Mouse (Mus musculus) limb, embryonic 13.5 days (tissue): ENCODE results near the gene Hoxd4. TPM values are rescaled to one million over a fixed set of nuclear protein-coding genes. Genes with fewer than 3 reads are reported as not detected.

Experiments
- ATAC-seq: fragments of 200-750 bp; cut with Nextera tagmentation; 2 replicates; pipeline ENCODE4 v1.8.0; 2017; ENCODE audit warnings: low read depth, moderate number of reproducible peaks, moderate TSS enrichment; ENCODE audit not compliant: low FRiP score
- H3K27ac ChIP-seq: fragments of 300-500 bp; sonication (generic); 2 replicates; pipeline ENCODE4 v1.5.1; 2015; ENCODE audit warnings: inconsistent platforms, mild to moderate bottlenecking, moderate library complexity
- H3K27me3 ChIP-seq: fragments of 300-500 bp; sonication (generic); 2 replicates; pipeline ENCODE4 v1.6.1; 2015; ENCODE audit warnings: mild to moderate bottlenecking, inconsistent platforms
- H3K36me3 ChIP-seq: fragments of 300-500 bp; sonication (generic); 2 replicates; pipeline ENCODE4 v1.6.1; 2015; ENCODE audit warnings: inconsistent platforms, mild to moderate bottlenecking, moderate library complexity
- H3K4me1 ChIP-seq: fragments of 300-500 bp; sonication (generic); 2 replicates; pipeline ENCODE4 v1.6.1; 2015; ENCODE audit warnings: inconsistent platforms
- H3K4me2 ChIP-seq: fragments of 300-500 bp; sonication (generic); replicated peaks from 2 replicates; pipeline ENCODE4 v1.6.1; 2015; ENCODE audit warnings: inconsistent platforms, mild to moderate bottlenecking, moderate library complexity
- H3K4me3 ChIP-seq: fragments of 300-500 bp; sonication (generic); 2 replicates; pipeline ENCODE4 v1.5.1; 2015; ENCODE audit warnings: moderate library complexity, mild to moderate bottlenecking, inconsistent platforms
- H3K9ac ChIP-seq: fragments of 300-500 bp; sonication (generic); 2 replicates; pipeline ENCODE4 v1.6.1; 2015; ENCODE audit warnings: mild to moderate bottlenecking, inconsistent platforms
- H3K9me3 ChIP-seq: fragments of 300-500 bp; sonication (generic); 2 replicates; pipeline ENCODE4 v1.6.1; 2016; ENCODE audit warnings: inconsistent platforms
- WGBS: fragments of 180-500 bp; shearing (Covaris S2); methylation state at CpG from one replicate; pipeline ENCODE4 v1.1.7; 2015; 5-methylcytosine and 5-hydroxymethylcytosine counted together
- polyA plus RNA-seq: library from polyadenylated mRNA; unstranded; fragments of >200 nt; fragmentation: Nextera tagmentation; extraction: Ambion mirVana; gene quantifications from 2 replicates; pipeline ENCODE4 v1.2.1, GENCODE M21; 2015

The Hoxd4 gene
- polyA plus RNA-seq, 1 experiment from 2014 or later = 0.55 TPM

DNA sequence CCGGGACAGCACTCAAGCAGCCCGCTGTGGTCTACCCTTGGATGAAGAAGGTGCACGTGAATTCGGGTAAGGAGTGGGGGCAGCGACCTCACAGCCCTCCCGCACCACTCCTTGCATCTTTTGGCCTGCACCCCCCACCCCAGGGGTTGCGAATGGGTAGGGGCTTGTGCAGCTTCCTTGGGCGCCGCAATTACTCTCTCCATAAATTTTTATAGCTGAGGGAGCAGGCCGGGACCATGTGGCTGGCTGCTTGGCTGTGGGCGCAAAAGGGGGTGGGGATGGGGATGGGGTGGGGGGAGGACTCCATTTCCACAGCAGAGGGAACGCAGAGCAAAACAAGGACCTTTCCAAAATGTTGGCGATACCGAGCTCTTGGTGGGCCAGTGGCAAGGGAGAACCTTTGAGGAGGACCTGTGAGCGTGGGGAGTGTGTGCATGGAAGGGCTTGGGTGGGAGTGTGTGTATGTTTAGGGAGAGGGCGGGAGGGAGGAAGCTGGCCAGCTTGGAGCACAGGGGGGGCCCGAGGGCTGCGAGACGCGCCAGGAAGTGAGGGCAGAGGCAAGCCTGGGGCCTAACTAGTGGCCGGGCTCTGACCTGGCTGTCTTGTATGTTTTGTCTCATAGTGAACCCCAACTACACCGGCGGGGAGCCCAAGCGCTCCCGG lies 16.0 kb downstream of the Hoxd4 start:
- Histone ChIP-seq H3K4me3 (peak overlapping the region; percentile 38), H3K4me1 (peaks cover 18% of the 10 kb centered on the region), H3K27ac (no peak overlapping the region), H3K27me3 (peaks cover 98% of the 10 kb centered on the region), H3K36me3 (no peaks in the 10 kb centered on the region), H3K9me3 (no peaks in the 10 kb centered on the region), H3K9ac (peak overlapping the region; percentile 53), H3K4me2 (peak overlapping the region; percentile 66)
- 8% methylated on average over 25 of the region's 25 CpGs for WGBS
- ATAC-seq = no peak

- no peak for ATAC-seq
- no peak overlapping the region for H3K4me3 ChIP-seq
- WGBS = 34% methylated on average over 13 of the region's 13 CpGs
Measured at GRCm38 (mm10) chr2:74728303-74728680, 16.6 kb downstream of the Hoxd4 start.

DNA sequence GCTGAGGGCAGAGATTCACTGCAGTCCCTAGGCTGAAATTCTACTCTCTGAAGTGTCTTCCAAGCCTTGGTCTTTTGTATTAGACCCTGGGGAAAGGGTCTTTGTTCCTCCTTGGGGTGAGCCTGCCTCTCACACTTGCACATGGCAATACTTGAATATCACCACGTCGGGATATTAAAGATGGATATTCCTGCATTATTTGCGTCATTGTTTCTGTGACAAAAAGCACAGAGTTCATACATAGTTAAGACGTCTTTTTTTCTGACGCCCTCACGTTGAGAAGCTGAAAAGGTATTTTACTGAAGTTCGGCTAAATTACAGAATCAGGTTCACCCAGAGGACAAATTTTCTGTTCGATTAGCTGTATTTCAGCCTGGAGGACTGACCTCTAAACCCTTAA lies 18.6 kb downstream of the Hoxd4 start:
- 37% methylated on average over 8 of the region's 8 CpGs for WGBS
- Histone ChIP-seq H3K4me1 (peaks cover 26% of the 10 kb centered on the region), H3K9me3 (no peaks in the 10 kb centered on the region), H3K27me3 (peaks cover 97% of the 10 kb centered on the region), H3K9ac (no peak overlapping the region), H3K4me2 (no peak overlapping the region), H3K36me3 (no peaks in the 10 kb centered on the region), H3K4me3 (no peak overlapping the region), H3K27ac (no peak overlapping the region)
- ATAC-seq = no peak

More at GRCm38 (mm10) chr2:74728303-74728680, 16.6 kb downstream of the Hoxd4 start:
- Histone ChIP-seq H3K4me1 (peaks cover 23% of the 10 kb centered on the region), H3K36me3 (no peaks in the 10 kb centered on the region), H3K9ac (no peak overlapping the region), H3K4me2 (no peak overlapping the region; the same call in 1 of the 2 replicates), H3K27me3 (peaks cover 97% of the 10 kb centered on the region), H3K9me3 (no peaks in the 10 kb centered on the region), H3K27ac (no peak overlapping the region)

GRCm38 (mm10) chr2:74731055-74731454 lies 19.3 kb downstream of the Hoxd4 start:
- Histone ChIP-seq H3K27me3 (peaks cover 97% of the 10 kb centered on the region), H3K36me3 (no peaks in the 10 kb centered on the region), H3K4me2 (no peak overlapping the region), H3K27ac (no peak overlapping the region), H3K9me3 (no peaks in the 10 kb centered on the region), H3K4me3 (no peak overlapping the region), H3K4me1 (peaks cover 32% of the 10 kb centered on the region), H3K9ac (no peak overlapping the region)
- ATAC-seq = no peak

DNA sequence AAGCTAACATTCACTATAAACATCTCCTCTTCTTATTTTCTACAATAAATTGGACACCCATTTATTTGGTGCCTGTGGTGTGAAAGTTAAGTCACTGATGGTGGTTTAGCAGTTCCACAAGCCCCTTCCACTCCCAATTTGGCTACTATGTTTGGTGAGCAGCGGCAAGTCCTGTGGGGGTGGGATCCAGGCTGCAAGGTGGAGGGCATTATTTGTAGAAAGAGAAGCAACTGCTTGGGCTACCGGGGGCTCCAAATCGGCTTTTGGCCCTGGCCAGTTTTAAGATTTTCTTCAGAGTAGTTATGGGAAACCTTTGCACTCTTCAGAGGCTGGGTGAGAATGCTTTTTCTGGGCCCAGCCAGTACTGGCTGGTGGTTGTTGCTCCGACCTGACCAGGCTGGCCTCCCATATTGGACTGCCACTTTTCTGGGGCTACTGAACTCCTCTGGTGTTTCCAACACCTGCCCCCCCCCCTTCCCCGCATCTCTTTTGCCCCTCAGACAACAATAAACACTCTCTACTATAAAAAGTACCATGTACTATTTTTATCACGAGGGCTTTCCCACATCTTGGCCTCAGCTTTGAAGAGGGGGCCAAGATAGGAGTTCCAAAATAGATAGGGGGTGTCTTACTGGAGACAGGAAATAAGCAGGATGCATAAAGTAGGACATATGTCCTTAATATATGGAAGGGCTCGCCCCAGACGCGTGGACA lies 20.2 kb downstream of the Hoxd4 start:
- 20% methylated on average over 9 of the region's 9 CpGs for WGBS
- Histone ChIP-seq H3K9me3 (no peaks in the 10 kb centered on the region), H3K36me3 (no peaks in the 10 kb centered on the region), H3K4me3 (no peak overlapping the region), H3K4me2 (no peak overlapping the region), H3K9ac (no peak overlapping the region), H3K4me1 (peaks cover 37% of the 10 kb centered on the region), H3K27ac (no peak overlapping the region), H3K27me3 (peaks cover 97% of the 10 kb centered on the region)
- no peak for ATAC-seq

DNA sequence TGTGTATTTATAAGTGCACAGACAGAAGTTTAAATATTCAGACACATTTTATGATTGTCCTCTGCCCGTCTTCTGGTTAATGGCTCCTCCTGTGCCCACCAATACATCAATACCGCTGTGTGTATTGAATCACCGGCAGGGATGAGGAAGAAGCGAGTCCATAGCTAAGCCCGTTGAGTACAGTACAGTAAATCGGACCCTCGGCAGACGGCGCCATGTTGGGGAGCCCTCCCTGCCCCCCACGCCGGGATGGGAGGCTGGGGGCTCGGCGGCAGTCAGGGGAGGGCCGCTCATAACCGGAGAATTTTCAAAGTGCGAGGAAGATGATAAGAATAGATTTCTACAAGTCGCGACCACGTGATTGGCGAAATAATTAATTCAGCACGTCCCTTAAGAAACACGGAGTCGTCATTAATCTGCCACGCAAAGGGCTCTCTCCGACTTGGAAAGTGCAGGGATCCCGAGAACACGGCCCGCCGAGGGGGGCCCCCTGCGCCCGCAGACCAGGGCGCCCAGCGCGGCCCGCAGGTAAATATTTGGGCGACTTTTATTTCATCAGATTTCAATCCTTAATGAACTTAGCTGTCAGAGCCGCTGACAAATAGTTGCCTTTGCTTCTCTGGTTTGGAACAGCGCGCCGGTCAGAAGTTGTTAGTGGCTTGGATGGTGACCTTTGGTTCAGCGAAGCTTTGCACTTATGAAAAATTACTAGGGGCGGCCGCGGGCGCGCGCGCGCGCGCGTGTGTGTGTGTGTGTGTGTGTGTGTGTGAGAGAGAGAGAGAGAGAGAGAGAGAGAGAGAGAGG lies 21.0 kb downstream of the Hoxd4 start:
- no peak overlapping the region for H3K9ac ChIP-seq
- H3K27ac ChIP-seq = no peak overlapping the region
- H3K4me3 ChIP-seq = peak overlapping the region; percentile 28

GRCm38 (mm10) chr2:74733317-74733661 lies 21.6 kb downstream of the Hoxd4 start:
- H3K36me3 ChIP-seq = no peaks in the 10 kb centered on the region
- 1% methylated on average over 16 of the region's 16 CpGs for WGBS
- peaks cover 34% of the 10 kb centered on the region for H3K4me1 ChIP-seq
- peaks cover 97% of the 10 kb centered on the region for H3K27me3 ChIP-seq
- H3K4me2 ChIP-seq = peak overlapping the region; percentile 53
- H3K9me3 ChIP-seq = no peaks in the 10 kb centered on the region
- H3K9ac ChIP-seq = no peak overlapping the region
- no peak overlapping the region for H3K27ac ChIP-seq
- peak overlapping the region; percentile 28; the same call in 1 of the 2 replicates for H3K4me3 ChIP-seq
- no peak for ATAC-seq

More for the DNA sequence above, 21.0 kb downstream of the Hoxd4 start:
- Histone ChIP-seq H3K36me3 (no peaks in the 10 kb centered on the region), H3K4me2 (peak overlapping the region; percentile 53), H3K4me1 (peaks cover 35% of the 10 kb centered on the region), H3K27me3 (peaks cover 97% of the 10 kb centered on the region), H3K9me3 (no peaks in the 10 kb centered on the region)
- ATAC-seq = 0 out of 2 replicates have a peak, but pooled peaks have one; percentile 18
- 1% methylated on average over 52 of the region's 52 CpGs for whole genome bisulfite sequencing

DNA sequence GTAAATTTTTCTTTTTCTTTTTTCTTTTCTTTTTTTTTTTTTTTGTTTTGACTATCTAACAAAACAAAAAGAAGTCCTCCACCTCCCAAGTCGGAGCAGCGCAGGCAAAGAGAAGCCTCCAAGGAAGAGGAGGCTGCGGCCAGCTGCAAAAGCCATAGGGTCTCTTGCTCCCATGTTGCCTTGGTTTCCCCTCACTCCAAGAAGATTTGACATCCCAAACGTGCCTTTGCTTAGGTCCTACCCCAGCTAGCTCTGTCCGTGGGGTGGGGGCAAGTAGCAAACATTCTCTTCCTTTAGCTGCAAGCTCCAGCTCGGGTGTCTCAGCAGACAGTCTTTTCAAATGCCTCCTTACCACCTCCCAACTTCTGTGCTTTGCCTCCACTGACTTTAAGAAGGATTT lies 22.0 kb downstream of the Hoxd4 start:
- H3K4me1 ChIP-seq = peaks cover 34% of the 10 kb centered on the region
- WGBS = 12% methylated on average over 6 of the region's 6 CpGs
- H3K9ac ChIP-seq = no peak overlapping the region
- H3K27ac ChIP-seq = no peak overlapping the region
- H3K4me3 ChIP-seq = no peak overlapping the region
- H3K4me2 ChIP-seq = no peak overlapping the region
- H3K9me3 ChIP-seq = no peaks in the 10 kb centered on the region
- H3K27me3 ChIP-seq = peaks cover 97% of the 10 kb centered on the region
- no peaks in the 10 kb centered on the region for H3K36me3 ChIP-seq
- ATAC-seq = no peak

DNA sequence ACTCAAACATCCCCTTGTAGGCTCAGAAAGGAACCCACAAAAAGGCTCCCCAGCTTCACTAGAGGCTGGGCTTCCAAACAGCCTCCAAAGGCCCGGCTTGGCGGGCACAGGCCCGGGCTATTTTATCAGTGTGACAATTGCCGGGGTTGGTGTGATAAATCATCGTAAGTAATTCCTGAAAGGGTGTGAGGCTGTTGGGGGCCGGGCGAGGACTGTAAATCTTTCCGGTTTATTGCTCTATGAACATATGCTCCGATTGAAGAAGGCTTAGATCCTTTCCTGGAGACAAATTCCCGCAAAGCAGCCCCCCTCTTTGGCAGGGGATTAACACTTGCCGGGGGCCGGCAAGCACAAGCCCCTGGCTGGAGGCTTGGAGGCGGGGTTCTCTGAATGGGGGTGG lies 22.7 kb downstream of the Hoxd4 start:
- Histone ChIP-seq H3K27me3 (peaks cover 97% of the 10 kb centered on the region), H3K4me2 (no peak overlapping the region), H3K9me3 (no peaks in the 10 kb centered on the region), H3K9ac (no peak overlapping the region), H3K27ac (no peak overlapping the region), H3K36me3 (no peaks in the 10 kb centered on the region), H3K4me3 (no peak overlapping the region), H3K4me1 (peaks cover 34% of the 10 kb centered on the region)
- 6% methylated on average over 13 of the region's 13 CpGs for WGBS
- no peak for ATAC-seq

DNA sequence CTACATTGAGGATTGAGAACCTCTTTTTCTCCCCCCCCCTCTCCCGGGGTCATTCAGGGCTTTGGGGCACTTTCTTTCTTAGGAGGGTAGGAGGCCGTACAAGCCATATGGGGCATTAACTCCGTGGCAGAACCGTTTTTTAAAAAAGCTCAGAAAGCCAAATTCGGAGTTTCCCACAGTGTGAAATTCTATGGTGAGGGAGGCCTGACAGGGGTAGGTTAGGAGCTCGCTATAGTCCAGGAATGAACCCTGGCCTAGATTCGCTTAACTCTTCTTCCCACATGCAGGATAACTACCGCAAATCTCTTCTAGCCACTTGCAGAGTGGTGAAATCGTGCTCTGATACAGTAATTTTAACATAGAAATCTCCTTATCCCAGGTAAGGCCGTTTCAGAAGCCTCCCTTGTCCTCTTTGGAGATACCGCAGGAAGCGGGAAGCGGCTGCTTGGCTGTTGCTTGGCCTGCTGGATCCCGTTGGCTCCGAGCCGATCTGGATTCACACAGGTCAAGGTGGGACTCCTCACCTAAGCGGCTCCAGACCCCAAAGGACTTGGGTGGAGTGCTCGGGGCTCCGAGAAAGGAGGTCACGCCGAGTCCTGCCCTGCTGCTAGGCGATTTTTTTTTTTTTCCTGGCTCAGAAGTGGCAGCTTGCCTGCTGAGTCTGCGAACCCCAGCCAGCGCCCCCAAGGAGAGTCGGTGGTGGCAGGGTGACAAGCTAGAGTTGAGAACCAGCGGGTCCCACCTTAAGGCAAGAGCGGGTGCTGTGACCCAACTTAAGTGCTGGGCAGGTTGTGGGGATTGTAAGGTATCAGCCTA lies 23.5 kb downstream of the Hoxd4 start:
- Histone ChIP-seq H3K27me3 (peaks cover 99% of the 10 kb centered on the region), H3K9me3 (no peaks in the 10 kb centered on the region), H3K4me1 (peaks cover 38% of the 10 kb centered on the region), H3K36me3 (no peaks in the 10 kb centered on the region), H3K4me3 (no peak overlapping the region), H3K27ac (no peak overlapping the region), H3K4me2 (no peak overlapping the region), H3K9ac (no peak overlapping the region)
- no peak for ATAC-seq
- WGBS = 11% methylated on average over 27 of the region's 27 CpGs

GRCm38 (mm10) chr2:74735851-74736687 lies 24.3 kb downstream of the Hoxd4 start:
- Histone ChIP-seq H3K36me3 (no peaks in the 10 kb centered on the region), H3K4me1 (peaks cover 44% of the 10 kb centered on the region), H3K4me3 (peak overlapping the region; percentile 27), H3K9ac (no peak overlapping the region; the same call in 1 of the 2 replicates), H3K27me3 (peaks cover 99% of the 10 kb centered on the region), H3K27ac (no peak overlapping the region), H3K9me3 (no peaks in the 10 kb centered on the region), H3K4me2 (peak overlapping the region; percentile 54)
- 2% methylated on average over 42 of the region's 42 CpGs for WGBS
- ATAC-seq = no peak
